ENCODE assay signal across 7 mouse cellular contexts in genomic region chr9:44721154-44721876, GRCm38 (mm10). TPM values are rescaled to one million over a fixed set of nuclear protein-coding genes. Genes with fewer than 3 reads are reported as not detected.
DNase-seq lines count a peak whose midpoint lies in the region; ATAC-seq and TF ChIP-seq lines count a peak whose summit lies in the region.

No protein-coding gene starts in this region.

- H3K9me3 ChIP-seq in hindbrain, postnatal 0 days (ENCODE audit: low read length) = no peaks in the 10 kb centered on the region

- H3K9ac ChIP-seq in hindbrain, postnatal 0 days (replicated peaks; ENCODE audit: low read length) = peak overlapping the region; percentile 58

- no peaks in the 10 kb centered on the region for H3K79me2 ChIP-seq in macrophage (ENCODE audit: inconsistent target)

- TF ChIP-seq CTCF in hindbrain, postnatal 0 days (IDR thresholded peaks at IDR 0.05; ENCODE audit: low read depth) = peak; percentile 60

- peaks cover 62% of the 10 kb centered on the region for H3K4me1 ChIP-seq in hindbrain, postnatal 0 days (ENCODE audit: insufficient read depth, low read length)

- H3K27ac ChIP-seq in hindbrain, postnatal 0 days = peak overlapping the region; percentile 75
- H3K27ac ChIP-seq in macrophage = no peak overlapping the region

- no peaks in the 10 kb centered on the region for H3K27me3 ChIP-seq in hindbrain, postnatal 0 days (ENCODE audit: insufficient read depth, low read length)

- WGBS in hindbrain, postnatal 0 days = 1% methylated on average over 40 of the region's 40 CpGs
- WGBS in macrophage (ENCODE audit: missing documents) = 2% methylated on average over 30 of the region's 40 CpGs

- peak; percentile 78 for ATAC-seq in hindbrain, postnatal 0 days

- peak; percentile 90 for DNase-seq in adipocyte (ENCODE audit: low spot score)
- DNase-seq in cerebellum, postnatal 4 days (ENCODE audit: low spot score in 2 of 2) = peak; percentile 62 to 86
- peak; percentile 88 for DNase-seq in gastrocnemius, adult 8-10 months (ENCODE audit: low spot score in 2 of 2)
- DNase-seq in hindbrain, postnatal 0 days (ENCODE audit: low spot score) = peak; percentile 88
- DNase-seq in left cerebral cortex, adult 8-10 months (ENCODE audit: low spot score in 2 of 2) = peak; percentile 58 to 86
- DNase-seq in right cerebral cortex, adult 2 months (ENCODE audit: low spot score in 2 of 2) = peak; percentile 78 to 82

- H3K4me3 ChIP-seq in hindbrain, postnatal 0 days (ENCODE audit: low read length) = peak overlapping the region; percentile 73
- H3K4me3 ChIP-seq in macrophage (ENCODE audit: inconsistent target) = peak overlapping the region; percentile 49

- peak overlapping the region; percentile 71 for H3K4me2 ChIP-seq in hindbrain, postnatal 0 days (ENCODE audit: low read depth, low read length)

- H3K36me3 ChIP-seq in hindbrain, postnatal 0 days (ENCODE audit: insufficient read depth, low read length) = peaks cover under 1% of the 10 kb centered on the region; the same call in 1 of the 2 replicates
- H3K36me3 ChIP-seq in macrophage (ENCODE audit: inconsistent target) = no peaks in the 10 kb centered on the region

RNA-seq across cellular contexts. Expression of gene Phldb1, which starts 13.7 kb away (rescaled TPM):
- 10 to 100 TPM; 20.0 to 33.0 (median 32.5) TPM for total RNA-seq in gastrocnemius, adult 8-10 months (2022)
- total RNA-seq in hindbrain, postnatal 0 days (2014; rRNA removed) = 114 and 152 TPM in 2 replicates
- polyA plus RNA-seq in hindbrain, postnatal 0 days (2015; fragmentation: Nextera tagmentation; extraction: Ambion mirVana) = 31.9 and 35.3 TPM in 2 replicates
- 10 to 100 TPM; 82.9 to 91.9 (median 86.3) TPM for total RNA-seq in left cerebral cortex, adult 8-10 months (2022)
- 1,000 to 10,000 TPM in 1 of 26 experiments, 100 to 1,000 TPM in 5, 10 to 100 TPM in 15, 1 to 10 TPM in 5; 5.9 to 1,053 (median 24.1) TPM for total RNA-seq in macrophage (2018; cell fraction: chromatin; rRNA removed)
- 10 to 100 TPM in 3 of 26 experiments, 1 to 10 TPM in 23; 1.3 to 54.4 (median 2.9) TPM for total RNA-seq in macrophage (2018; cell fraction: cytosol; rRNA removed)
- 100 to 1,000 TPM in 5 of 26 experiments, 10 to 100 TPM in 9, 1 to 10 TPM in 12; 2.8 to 191 (median 11.1) TPM for total RNA-seq in macrophage (2018; cell fraction: nucleus; rRNA removed)
- 2.4 to 6.4 TPM (median 2.6 TPM) in 3 replicates for polyA plus RNA-seq in macrophage (2018)

RNA-seq across cellular contexts. Expression of gene Arcn1, which starts 46.3 kb away (rescaled TPM):
- 10 to 100 TPM; 73.3 to 85.5 (median 80.4) TPM for total RNA-seq in gastrocnemius, adult 8-10 months (2022)
- total RNA-seq in hindbrain, postnatal 0 days (2014; rRNA removed) = 77.1 and 88.4 TPM in 2 replicates
- polyA plus RNA-seq in hindbrain, postnatal 0 days (2015; fragmentation: Nextera tagmentation; extraction: Ambion mirVana) = 102 and 109 TPM in 2 replicates
- total RNA-seq in left cerebral cortex, adult 8-10 months (2022) = 100 to 1,000 TPM in 1 of 4 experiments, 10 to 100 TPM in 3; 96.2 to 117 (median 98.0) TPM
- total RNA-seq in macrophage (2018; cell fraction: chromatin; rRNA removed) = 100 to 1,000 TPM in 25 of 26 experiments, 10 to 100 TPM in 1; 93.7 to 217 (median 158) TPM
- total RNA-seq in macrophage (2018; cell fraction: cytosol; rRNA removed) = 100 to 1,000 TPM in 14 of 26 experiments, 10 to 100 TPM in 12; 90.9 to 128 (median 106) TPM
- 100 to 1,000 TPM in 25 of 26 experiments, 10 to 100 TPM in 1; 94.2 to 230 (median 144) TPM for total RNA-seq in macrophage (2018; cell fraction: nucleus; rRNA removed)
- 72.0 to 187 TPM (median 92.0 TPM) in 3 replicates for polyA plus RNA-seq in macrophage (2018)

RNA-seq across cellular contexts. Expression of gene Ift46, which starts 46.4 kb away (rescaled TPM):
- total RNA-seq in gastrocnemius, adult 8-10 months (2022) = 10 to 100 TPM; 18.0 to 33.4 (median 22.4) TPM
- 56.0 and 61.6 TPM in 2 replicates for total RNA-seq in hindbrain, postnatal 0 days (2014; rRNA removed)
- 142 and 144 TPM in 2 replicates for polyA plus RNA-seq in hindbrain, postnatal 0 days (2015; fragmentation: Nextera tagmentation; extraction: Ambion mirVana)
- 10 to 100 TPM; 60.2 to 78.5 (median 70.8) TPM for total RNA-seq in left cerebral cortex, adult 8-10 months (2022)
- total RNA-seq in macrophage (2018; cell fraction: chromatin; rRNA removed) = 10 to 100 TPM; 16.6 to 83.7 (median 45.7) TPM
- total RNA-seq in macrophage (2018; cell fraction: cytosol; rRNA removed) = 10 to 100 TPM; 19.4 to 53.1 (median 30.2) TPM
- 10 to 100 TPM; 13.9 to 51.8 (median 28.8) TPM for total RNA-seq in macrophage (2018; cell fraction: nucleus; rRNA removed)
- 21.5 to 65.7 TPM (median 33.6 TPM) in 3 replicates for polyA plus RNA-seq in macrophage (2018)

RNA-seq across cellular contexts. Expression of gene Treh, which starts 48.3 kb away (rescaled TPM):
- not detected for total RNA-seq in gastrocnemius, adult 8-10 months (2022)
- total RNA-seq in hindbrain, postnatal 0 days (2014; rRNA removed) = not detected in 2 replicates
- polyA plus RNA-seq in hindbrain, postnatal 0 days (2015; fragmentation: Nextera tagmentation; extraction: Ambion mirVana) = not detected in 2 replicates
- under 1 TPM in 1 of 4 experiments, not detected in 3; 0.28 TPM for total RNA-seq in left cerebral cortex, adult 8-10 months (2022)
- total RNA-seq in macrophage (2018; cell fraction: chromatin; rRNA removed) = not detected
- not detected for total RNA-seq in macrophage (2018; cell fraction: cytosol; rRNA removed)
- not detected for total RNA-seq in macrophage (2018; cell fraction: nucleus; rRNA removed)
- not detected in 3 replicates for polyA plus RNA-seq in macrophage (2018)
